14 mouse cellular contexts compared by ENCODE assay signal in the genomic region with DNA sequence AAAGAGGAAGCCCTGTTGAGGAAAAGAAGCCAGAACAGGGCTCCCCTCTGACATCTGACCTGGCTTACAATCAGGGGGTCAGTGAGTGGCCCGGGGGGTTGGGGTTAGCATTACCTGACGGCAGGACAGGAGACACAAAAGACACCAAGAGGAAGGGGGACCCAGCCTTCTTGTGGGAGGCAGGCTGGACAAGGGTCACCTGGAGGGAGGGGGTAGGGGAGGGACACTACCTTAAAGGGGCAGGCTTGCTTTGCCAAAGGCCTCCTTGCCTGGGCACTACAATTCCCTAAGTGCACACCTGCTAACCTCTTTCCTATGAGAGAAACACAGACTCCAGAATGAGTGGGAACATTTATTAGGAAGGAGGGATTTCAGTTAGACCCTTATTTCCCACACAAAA. TPM values are rescaled to one million over a fixed set of nuclear protein-coding genes. Genes with fewer than 3 reads are reported as not detected.
DNase-seq lines count a peak whose midpoint lies in the region; ATAC-seq and TF ChIP-seq lines count a peak whose summit lies in the region.
"Had no signal": no experiment of that assay in that cellular context is flagged by ENCODE, and none has a peak within 500 bp of the region (broad histone marks: within the 10 kb centered on the region; RNA-seq: fewer than 3 reads in every experiment).

A gene (minus strand): TSS at position 174 of the 400 bp plus-strand sequence.

- TF ChIP-seq CTCF in spleen, adult 2 months (IDR thresholded peaks at IDR 0.05; ENCODE audit: extremely low read depth, insufficient read depth, insufficient read length, insufficient replicate concordance) = no peak
- TF ChIP-seq CTCF in stomach, postnatal 0 days (IDR thresholded peaks at IDR 0.05; ENCODE audit: low read depth) = no peak

- no peak for DNase-seq in spleen, adult 2 months (ENCODE audit: low read depth in 1 of 2, low spot score in 2 of 2)
- no peak for DNase-seq in spleen, adult 12 weeks (ENCODE audit: low spot score)
- DNase-seq in kidney, adult 18-20 months = peak; percentile 48
- DNase-seq in large intestine, adult 2 months (ENCODE audit: low read depth, low spot score) = no peak
- DNase-seq in stomach, postnatal 0 days (ENCODE audit: low spot score) = peak; percentile 9
- no peak for DNase-seq in right cerebral cortex, postnatal 36 days (ENCODE audit: low spot score in 2 of 2)
- DNase-seq in cerebellum, adult 8-10 months = no peak
- no peak for DNase-seq in layer of hippocampus, adult 9-10 months (ENCODE audit: low spot score)
- DNase-seq: cerebellum, postnatal 10 days; heart, adult 2 months; heart, postnatal 4 days; lung, postnatal 10 days; right cerebral cortex, postnatal 14 days had no signal

- no peak for ATAC-seq in stomach, postnatal 0 days (ENCODE audit: low FRiP score, low TSS enrichment)

- WGBS in spleen, adult 2 months = 66% methylated on average over 2 of the region's 2 CpGs
- WGBS in large intestine, adult 2 months = 16% methylated on average over 2 of the region's 2 CpGs
- WGBS in stomach, postnatal 0 days = 30% methylated on average over 2 of the region's 2 CpGs

- no peaks in the 10 kb centered on the region for H3K4me1 ChIP-seq in spleen, adult 2 months (ENCODE audit: control insufficient read depth, insufficient read depth, insufficient read length)
- H3K4me1 ChIP-seq in stomach, postnatal 0 days (replicated peaks; ENCODE audit: control insufficient read depth, insufficient read depth) = no peaks in the 10 kb centered on the region

- peaks cover 2% of the 10 kb centered on the region; the same call in 1 of the 2 replicates for H3K36me3 ChIP-seq in spleen, adult 2 months (ENCODE audit: control insufficient read depth, insufficient read depth, low read length)
- no peaks in the 10 kb centered on the region; the same call in 1 of the 2 replicates for H3K36me3 ChIP-seq in stomach, postnatal 0 days (ENCODE audit: control insufficient read depth, insufficient read depth, low read length)

- no peaks in the 10 kb centered on the region for H3K27me3 ChIP-seq in spleen, adult 2 months (ENCODE audit: control insufficient read depth, insufficient read depth, low read length)
- no peaks in the 10 kb centered on the region for H3K27me3 ChIP-seq in stomach, postnatal 0 days (ENCODE audit: control insufficient read depth, insufficient read depth, low read length)

- H3K4me3 ChIP-seq in spleen, adult 2 months (ENCODE audit: extremely low read depth, insufficient read depth, insufficient read length) = no peak within 1 kb of the TSS
- H3K4me3 ChIP-seq in stomach, postnatal 0 days (ENCODE audit: low read depth, low read length) = no peak within 1 kb of the TSS
- H3K4me3 ChIP-seq: heart, adult 2 months; layer of hippocampus, adult 2 months had no signal

- no peaks in the 10 kb centered on the region for H3K9me3 ChIP-seq in stomach, postnatal 0 days (ENCODE audit: control insufficient read depth, low read length)

- no peak for TF ChIP-seq EP300 in stomach, postnatal 0 days (optimal IDR thresholded peaks at IDR 0.05)

- no peak within 1 kb of the TSS for H3K27ac ChIP-seq in spleen, adult 2 months (ENCODE audit: insufficient read depth, low read length)
- no peak within 1 kb of the TSS for H3K27ac ChIP-seq in stomach, postnatal 0 days (replicated peaks)
- H3K27ac ChIP-seq: heart, adult 2 months; layer of hippocampus, adult 2 months had no signal

- H3K9ac ChIP-seq in stomach, postnatal 0 days (ENCODE audit: low read length) = no peak within 1 kb of the TSS

- no peak within 1 kb of the TSS for H3K4me2 ChIP-seq in stomach, postnatal 0 days (replicated peaks; ENCODE audit: low read depth)

- no peak for TF ChIP-seq POLR2A in spleen, adult 2 months (IDR thresholded peaks at IDR 0.05; ENCODE audit: low read depth, low read length)

RNA-seq across cellular contexts. Expression of the gene that starts here (rescaled TPM):
- polyA plus RNA-seq in spleen, adult 2 months (2012; rRNA removed) = 15.2 and 17.1 TPM in 2 replicates
- polyA plus RNA-seq in large intestine, adult 2 months (2012; rRNA removed) = 209 and 267 TPM in 2 replicates
- 0.75 and 0.76 TPM in 2 replicates for polyA plus RNA-seq in stomach, postnatal 0 days (2015; fragmentation: Nextera tagmentation; extraction: Ambion mirVana)
- polyA plus RNA-seq: heart, adult 2 months had no signal

Comparison
In these comparisons a context has a peak if more than half of its experiments do, and no peak if none do; other contexts are left out.
1. RNA of the gene that starts here (polyA plus RNA-seq): 209 to 267 TPM in large intestine, adult 2 months; 15.2 to 17.1 TPM in spleen, adult 2 months and 0.75 to 0.76 TPM in stomach, postnatal 0 days; every median in the first group is over 10 times any median in the second.
2. Peak in DNase-seq in stomach, postnatal 0 days; RNA of the gene not detected or under 1 TPM.